Mouse (Mus musculus) hindbrain, embryonic 12.5 days (tissue): ENCODE measurements at regions not wholly inside any gene's neighbourhood (a gene's known extent, or its start where the extent isn't known, plus 50 kb on each side); places are given as distances from the start of the nearest gene placed in this dataset.
A peak's percentile ranks its signal among the peaks of the same experiment; 100 is the strongest.

Experiments
- ATAC-seq: fragments of 200-750 bp; cut with Nextera tagmentation; 2 replicates; pipeline ENCODE4 v1.8.0; 2017; ENCODE audit warnings: moderate TSS enrichment; ENCODE audit not compliant: low FRiP score
- H3K27ac ChIP-seq: fragments of 300-500 bp; sonication (generic); 2 replicates; pipeline ENCODE4 v1.5.1; 2016; ENCODE audit warnings: mild to moderate bottlenecking
- H3K27me3 ChIP-seq: fragments of 300-500 bp; sonication (generic); 2 replicates; pipeline ENCODE4 v1.6.1; 2016; ENCODE audit warnings: mild to moderate bottlenecking
- H3K36me3 ChIP-seq: fragments of 300-500 bp; sonication (generic); 2 replicates; pipeline ENCODE4 v1.6.1; 2016; ENCODE audit warnings: mild to moderate bottlenecking
- H3K4me1 ChIP-seq: fragments of 300-500 bp; sonication (generic); 2 replicates; pipeline ENCODE4 v1.6.1; 2016
- H3K4me2 ChIP-seq: fragments of 300-500 bp; sonication (generic); replicated peaks from 2 replicates; pipeline ENCODE4 v1.6.1; 2016; ENCODE audit warnings: mild to moderate bottlenecking
- H3K4me3 ChIP-seq: fragments of 300-500 bp; sonication (generic); 2 replicates; pipeline ENCODE4 v1.5.1; 2016; ENCODE audit warnings: mild to moderate bottlenecking
- H3K9ac ChIP-seq: fragments of 300-500 bp; sonication (generic); 2 replicates; pipeline ENCODE4 v1.6.1; 2016; ENCODE audit warnings: mild to moderate bottlenecking, moderate library complexity
- H3K9me3 ChIP-seq: fragments of 300-500 bp; sonication (generic); replicated peaks from 2 replicates; pipeline ENCODE4 v1.6.1; 2016; ENCODE audit warnings: mild to moderate bottlenecking
- WGBS: fragments of 180-500 bp; shearing (Covaris S2); methylation state at CpG from one replicate; pipeline ENCODE4 v1.1.7; 2016; 5-methylcytosine and 5-hydroxymethylcytosine counted together

DNA sequence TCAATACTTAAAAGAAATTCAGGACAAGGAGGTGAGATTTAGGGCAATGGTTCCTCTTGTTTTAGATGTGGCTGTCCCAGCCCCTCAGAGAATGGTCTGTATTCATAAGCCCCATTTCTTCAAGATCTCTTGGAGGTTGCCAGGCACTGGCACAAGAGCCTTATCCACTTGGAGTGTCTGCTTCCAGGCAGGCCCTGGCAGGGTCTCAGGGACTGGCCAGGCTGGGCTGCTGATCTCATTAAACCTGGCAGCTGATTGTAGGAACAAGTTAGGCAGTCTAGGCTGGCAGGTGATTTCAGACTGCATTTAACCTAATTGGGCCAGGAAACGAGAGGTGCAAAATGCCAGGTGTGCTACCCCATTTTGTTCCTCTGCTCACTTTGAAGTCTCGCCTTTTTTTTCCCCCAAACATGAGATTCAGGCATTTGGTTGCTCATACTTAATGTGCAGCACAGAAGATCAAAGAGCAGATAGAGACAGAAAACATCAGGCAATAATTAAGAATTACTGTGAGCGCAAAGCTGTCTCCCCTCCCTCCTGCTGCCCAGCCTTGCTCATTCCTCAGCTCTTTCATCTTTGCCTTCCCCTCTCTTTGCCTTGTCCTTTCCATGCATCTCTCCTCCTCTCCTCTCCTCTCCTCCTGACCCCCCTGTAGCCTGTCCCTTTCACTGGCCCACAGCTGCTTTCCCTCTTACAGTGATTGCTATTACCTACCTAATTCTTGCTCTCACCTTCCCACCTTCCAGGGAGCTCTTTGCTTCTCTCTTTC, 449.3 kb downstream of the Gm9195 start:
- no peak overlapping the region for H3K4me3 ChIP-seq
- H3K9me3 ChIP-seq: no peaks in the 10 kb centered on the region
- H3K4me2 ChIP-seq: no peak overlapping the region
- no peak overlapping the region for H3K27ac ChIP-seq
- no peak overlapping the region for H3K9ac ChIP-seq
- no peak for ATAC-seq
- no peaks in the 10 kb centered on the region for H3K27me3 ChIP-seq
- H3K4me1 ChIP-seq: peaks cover 5% of the 10 kb centered on the region; the same call in 1 of the 2 replicates
- WGBS: 64% methylated on average over 3 of the region's 3 CpGs
- H3K36me3 ChIP-seq: no peaks in the 10 kb centered on the region

DNA sequence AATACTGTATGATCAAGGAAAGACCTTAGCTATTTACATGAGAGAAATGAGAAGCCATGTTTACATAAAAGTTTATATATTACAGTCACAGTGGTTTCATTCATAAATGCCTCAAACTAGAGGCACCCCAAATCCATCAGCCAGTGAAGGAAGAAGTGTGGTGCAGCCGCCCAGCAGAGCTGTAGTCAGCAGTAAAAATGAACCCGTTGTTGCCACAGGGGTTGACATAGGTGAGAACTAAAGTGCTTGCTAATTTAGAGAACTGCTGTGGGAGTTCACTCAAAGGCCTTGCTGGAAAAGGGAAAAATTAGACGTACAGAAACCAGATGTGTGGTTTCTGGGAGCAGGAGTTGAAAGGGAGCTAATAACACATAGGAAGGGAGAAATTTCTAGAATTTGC, 461.2 kb downstream of the Gm9195 start:
- Histone ChIP-seq H3K9me3 (no peaks in the 10 kb centered on the region), H3K9ac (no peak overlapping the region), H3K4me1 (no peaks in the 10 kb centered on the region), H3K4me3 (no peak overlapping the region), H3K36me3 (no peaks in the 10 kb centered on the region), H3K27ac (no peak overlapping the region), H3K4me2 (no peak overlapping the region), H3K27me3 (no peaks in the 10 kb centered on the region)
- ATAC-seq: no peak
- WGBS: 69% methylated on average over 3 of the region's 3 CpGs

GRCm38 (mm10) chr14:72027362-72028020, 464.1 kb downstream of the Gm9195 start:
- no peak overlapping the region for H3K4me3 ChIP-seq
- no peaks in the 10 kb centered on the region for H3K27me3 ChIP-seq
- no peaks in the 10 kb centered on the region for H3K9me3 ChIP-seq
- no peak overlapping the region for H3K27ac ChIP-seq
- WGBS: 74% methylated on average over 8 of the region's 8 CpGs
- H3K4me2 ChIP-seq: no peak overlapping the region
- no peaks in the 10 kb centered on the region for H3K4me1 ChIP-seq
- no peak for ATAC-seq
- H3K36me3 ChIP-seq: no peaks in the 10 kb centered on the region
- no peak overlapping the region for H3K9ac ChIP-seq

- WGBS: 79% methylated on average over 2 of the region's 2 CpGs
Measured at GRCm38 (mm10) chr14:72004371-72004770, 487.3 kb downstream of the Gm9195 start.

DNA sequence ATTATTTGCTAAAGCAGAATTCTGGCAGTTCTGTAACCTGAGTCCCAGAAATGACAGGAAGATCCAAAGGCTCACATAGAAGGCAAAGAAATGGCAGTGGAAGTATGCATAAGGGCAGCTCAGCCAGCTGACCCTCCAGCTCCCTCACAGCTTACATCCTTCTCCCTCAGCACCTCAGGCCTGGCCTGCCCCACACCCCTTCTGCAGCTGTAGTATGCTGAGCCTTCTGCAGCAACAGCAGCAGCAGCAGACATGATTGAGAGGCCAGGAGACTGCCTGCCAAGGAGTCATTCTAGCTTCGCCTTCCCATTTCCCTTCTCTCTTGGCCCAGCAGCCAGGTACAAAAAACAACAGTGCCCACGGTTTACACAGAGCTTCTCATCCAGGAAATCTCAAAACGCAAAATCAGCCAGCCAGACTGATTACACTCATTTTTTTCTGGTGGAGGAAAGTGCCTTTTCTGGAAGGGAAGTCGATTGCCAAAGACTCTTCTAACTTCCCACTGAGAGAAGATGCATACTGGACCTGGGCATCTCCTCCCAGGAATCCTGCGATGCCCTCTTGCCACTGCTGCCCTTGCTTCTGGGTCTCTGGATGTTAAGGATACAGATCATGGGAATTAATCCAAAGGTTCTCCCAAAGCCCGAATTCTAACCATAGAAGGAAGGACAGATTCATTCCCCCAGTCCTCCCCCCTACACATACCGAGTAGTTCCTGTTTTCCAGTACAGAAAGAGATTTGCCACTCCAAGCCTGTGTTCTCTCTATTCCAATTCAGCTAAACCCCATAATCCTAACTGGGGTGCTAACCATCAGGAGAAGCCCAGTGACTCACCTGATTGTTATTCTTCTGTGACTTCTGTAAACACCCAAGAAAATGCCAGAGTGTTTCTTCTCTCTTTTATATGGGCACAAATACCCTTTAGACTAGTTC, 489.2 kb downstream of the Gm9195 start:
- no peaks in the 10 kb centered on the region for H3K27me3 ChIP-seq
- H3K4me1 ChIP-seq: no peaks in the 10 kb centered on the region
- no peak overlapping the region for H3K4me3 ChIP-seq
- no peaks in the 10 kb centered on the region for H3K9me3 ChIP-seq
- no peak for ATAC-seq
- 72% methylated on average over 7 of the region's 7 CpGs for WGBS
- no peaks in the 10 kb centered on the region for H3K36me3 ChIP-seq
- no peak overlapping the region for H3K4me2 ChIP-seq
- H3K27ac ChIP-seq: no peak overlapping the region
- no peak overlapping the region for H3K9ac ChIP-seq

More at GRCm38 (mm10) chr14:72004371-72004770, 487.3 kb downstream of the Gm9195 start:
- Histone ChIP-seq H3K27ac (no peak overlapping the region), H3K9ac (no peak overlapping the region), H3K4me3 (no peak overlapping the region), H3K9me3 (no peaks in the 10 kb centered on the region), H3K4me2 (no peak overlapping the region), H3K4me1 (no peaks in the 10 kb centered on the region), H3K36me3 (no peaks in the 10 kb centered on the region), H3K27me3 (no peaks in the 10 kb centered on the region)
- no peak for ATAC-seq

DNA sequence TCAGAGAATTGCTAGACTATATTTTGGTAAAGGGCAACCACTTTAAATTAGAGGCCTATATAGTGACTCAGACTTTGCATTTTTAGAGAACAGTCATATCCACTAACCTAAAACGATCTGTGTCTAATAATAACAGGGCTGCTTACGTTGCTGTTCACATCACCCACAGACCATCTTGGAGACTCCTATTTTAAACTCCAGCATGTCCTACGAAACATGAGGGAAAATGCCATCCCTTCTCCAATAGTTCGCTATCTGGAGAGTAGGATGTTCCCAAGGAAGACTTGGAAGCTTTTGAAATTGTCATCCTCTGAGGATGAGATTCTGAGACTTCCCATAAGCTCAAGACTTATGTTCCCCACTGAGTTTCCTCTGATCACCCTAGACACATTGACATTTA, 518.6 kb downstream of the Gm9195 start:
- no peak for ATAC-seq
- no peaks in the 10 kb centered on the region for H3K36me3 ChIP-seq
- H3K4me2 ChIP-seq: no peak overlapping the region
- no peaks in the 10 kb centered on the region for H3K4me1 ChIP-seq
- H3K4me3 ChIP-seq: no peak overlapping the region
- no peak overlapping the region for H3K9ac ChIP-seq
- H3K27me3 ChIP-seq: no peaks in the 10 kb centered on the region
- no peak overlapping the region for H3K27ac ChIP-seq
- WGBS: 91% methylated on average over 4 of the region's 4 CpGs
- no peaks in the 10 kb centered on the region for H3K9me3 ChIP-seq

GRCm38 (mm10) chr14:71972521-71972920, 519.1 kb downstream of the Gm9195 start:
- H3K4me3 ChIP-seq: no peak overlapping the region
- no peak overlapping the region for H3K27ac ChIP-seq
- no peaks in the 10 kb centered on the region for H3K36me3 ChIP-seq
- H3K4me1 ChIP-seq: no peaks in the 10 kb centered on the region
- 100% methylated on average over 1 of the region's 1 CpGs for WGBS
- no peaks in the 10 kb centered on the region for H3K9me3 ChIP-seq
- ATAC-seq: no peak
- H3K4me2 ChIP-seq: no peak overlapping the region
- H3K27me3 ChIP-seq: no peaks in the 10 kb centered on the region
- no peak overlapping the region for H3K9ac ChIP-seq

DNA sequence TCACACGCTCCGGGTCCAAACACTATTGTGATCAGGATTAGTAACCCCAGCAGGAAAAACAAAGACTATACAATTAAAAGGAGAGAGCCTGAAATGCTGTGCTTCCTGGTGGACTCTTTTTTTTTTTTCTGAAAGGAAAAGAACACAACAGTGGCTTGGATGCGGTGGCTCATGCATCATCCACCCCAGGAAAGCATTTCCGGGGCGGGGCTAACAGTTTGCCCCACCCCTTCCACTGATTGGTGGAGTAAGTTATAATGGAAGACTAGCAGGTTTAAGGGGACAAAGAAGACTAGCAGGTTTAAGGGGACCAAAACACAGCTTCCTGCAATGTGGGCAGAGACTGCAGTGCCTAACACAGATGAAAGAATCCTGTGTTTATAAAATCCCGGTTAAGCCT, 524.0 kb downstream of the Gm9195 start:
- H3K4me1 ChIP-seq: peaks cover 10% of the 10 kb centered on the region; the same call in 1 of the 2 replicates
- no peak overlapping the region for H3K27ac ChIP-seq
- no peaks in the 10 kb centered on the region for H3K9me3 ChIP-seq
- no peak overlapping the region for H3K9ac ChIP-seq
- H3K4me2 ChIP-seq: no peak overlapping the region
- no peak overlapping the region for H3K4me3 ChIP-seq
- H3K36me3 ChIP-seq: no peaks in the 10 kb centered on the region
- no peak for ATAC-seq
- no peaks in the 10 kb centered on the region for H3K27me3 ChIP-seq
- 65% methylated on average over 6 of the region's 6 CpGs for WGBS

- Histone ChIP-seq H3K9me3 (no peaks in the 10 kb centered on the region), H3K36me3 (no peaks in the 10 kb centered on the region), H3K27ac (no peak overlapping the region), H3K4me3 (no peak overlapping the region), H3K4me2 (no peak overlapping the region), H3K4me1 (peaks cover 10% of the 10 kb centered on the region; the same call in 1 of the 2 replicates), H3K9ac (no peak overlapping the region), H3K27me3 (no peaks in the 10 kb centered on the region)
- peak; percentile 93 for ATAC-seq
- under 1% methylated on average over 4 of the region's 4 CpGs for WGBS
Measured at GRCm38 (mm10) chr14:71963389-71964169, 528.1 kb downstream of the Gm9195 start.

GRCm38 (mm10) chr14:71948701-71949100, 542.9 kb downstream of the Gm9195 start:
- Histone ChIP-seq H3K4me3 (no peak overlapping the region), H3K27ac (no peak overlapping the region), H3K9ac (no peak overlapping the region), H3K27me3 (no peaks in the 10 kb centered on the region), H3K9me3 (no peaks in the 10 kb centered on the region), H3K4me1 (peaks cover 4% of the 10 kb centered on the region; the same call in 1 of the 2 replicates), H3K36me3 (no peaks in the 10 kb centered on the region), H3K4me2 (no peak overlapping the region)
- ATAC-seq: no peak
- 94% methylated on average over 2 of the region's 2 CpGs for WGBS

DNA sequence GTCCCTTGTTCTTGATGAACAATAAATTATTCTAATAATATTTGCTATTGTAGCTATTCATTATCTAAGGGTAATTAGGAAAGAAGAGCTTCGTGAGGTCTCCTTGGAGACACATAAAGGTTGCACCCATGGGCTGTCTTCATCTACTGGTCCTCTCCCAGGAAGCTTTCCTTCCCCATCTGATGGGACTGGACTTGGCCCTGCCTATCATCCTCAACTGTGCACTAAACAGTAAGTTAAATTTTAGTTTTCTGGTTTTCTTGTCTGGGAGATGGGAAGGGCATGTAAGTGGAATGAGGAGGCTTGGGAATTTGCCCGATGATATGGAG, 554.5 kb downstream of the Gm9195 start:
- no peaks in the 10 kb centered on the region for H3K27me3 ChIP-seq
- 78% methylated on average over 2 of the region's 2 CpGs for WGBS
- no peak overlapping the region for H3K4me2 ChIP-seq
- no peak overlapping the region for H3K4me3 ChIP-seq
- no peaks in the 10 kb centered on the region for H3K9me3 ChIP-seq
- H3K36me3 ChIP-seq: no peaks in the 10 kb centered on the region
- no peaks in the 10 kb centered on the region; the same call in 1 of the 2 replicates for H3K4me1 ChIP-seq
- H3K27ac ChIP-seq: no peak overlapping the region
- ATAC-seq: no peak
- H3K9ac ChIP-seq: no peak overlapping the region
